Mouse (Mus musculus) MEL (cell line): ENCODE results near the gene Ereg. TPM values are rescaled to one million over a fixed set of nuclear protein-coding genes. Genes with fewer than 3 reads are reported as not detected.

Experiments used
- DNase-seq: peaks from one replicate; pipeline ENCODE4 v3.0.0; 2011; ENCODE audit warnings: low read depth, low spot score
- H3K27ac ChIP-seq: 2 replicates; pipeline ENCODE4 v1.5.1; 2012; ENCODE audit warnings: low read depth, mild to moderate bottlenecking, control low read depth, low read length, moderate library complexity; ENCODE audit not compliant: control insufficient read depth
- H3K27me3 ChIP-seq, 2 experiments: fragments of 150-350 bp in 1 of 2; sonication (generic) in 1 of 2; 2 replicates each; pipeline ENCODE4 v1.6.1; 2012; ENCODE audit warnings: low read length in 2 of 2, mild to moderate bottlenecking in 2 of 2, improper control_type of control experiment in 1 of 2, moderate library complexity in 1 of 2; ENCODE audit not compliant: insufficient read depth in 2 of 2, control insufficient read depth in 1 of 2
- H3K36me3 ChIP-seq, 2 experiments: 2 replicates each; pipeline ENCODE4 v1.6.1; 2012 to 2014; ENCODE audit warnings: low read length in 2 of 2, improper control_type of control experiment in 1 of 2, inconsistent platforms in 1 of 2, mild to moderate bottlenecking in 1 of 2; ENCODE audit not compliant: insufficient read depth in 2 of 2, control insufficient read depth in 1 of 2
- H3K4me1 ChIP-seq, 2 experiments: fragments of 150-350 bp in 1 of 2; sonication (generic) in 1 of 2; 2 replicates each; pipeline ENCODE4 v1.6.1; 2012; ENCODE audit warnings: low read length in 2 of 2, improper control_type of control experiment in 1 of 2, mild to moderate bottlenecking in 1 of 2; ENCODE audit not compliant: insufficient read depth in 2 of 2, control insufficient read depth in 1 of 2
- H3K4me3 ChIP-seq, 2 experiments: fragments of 150-350 bp in 1 of 2; sonication (generic) in 1 of 2; 2 replicates each; pipeline ENCODE4 v1.5.1; 2012; ENCODE audit warnings: low read depth in 2 of 2, low read length in 2 of 2, mild to moderate bottlenecking in 2 of 2, moderate library complexity in 2 of 2, control low read depth in 1 of 2, improper control_type of control experiment in 1 of 2; ENCODE audit not compliant: control insufficient read depth in 1 of 2, insufficient read depth in 1 of 2
- H3K79me2 ChIP-seq: 2 replicates; pipeline ENCODE4 v1.6.1; 2012; ENCODE audit warnings: mild to moderate bottlenecking, low read length, moderate library complexity; ENCODE audit not compliant: control insufficient read depth, poor library complexity, insufficient read depth
- H3K9ac ChIP-seq: 2 replicates; pipeline ENCODE4 v1.6.1; 2012; ENCODE audit warnings: low read depth, mild to moderate bottlenecking, control low read depth, low read length, moderate library complexity; ENCODE audit not compliant: control insufficient read depth, poor library complexity, severe bottlenecking
- H3K9me3 ChIP-seq: fragments of 150-350 bp; sonication (generic); replicated peaks from 2 replicates; pipeline ENCODE4 v1.6.1; 2012; ENCODE audit warnings: mild to moderate bottlenecking, low read length, improper control_type of control experiment, moderate library complexity; ENCODE audit not compliant: insufficient read depth
- CHD1 ChIP-seq: IDR thresholded peaks from 2 replicates; pipeline ENCODE4 v1.6.1; 2012; ENCODE audit warnings: low read depth, mild to moderate bottlenecking, inconsistent platforms, low read length, improper control_type of control experiment
- ELF1 ChIP-seq: IDR thresholded peaks from 2 replicates; pipeline ENCODE4 v1.6.1; 2014; ENCODE audit warnings: low read depth, mild to moderate bottlenecking, inconsistent platforms, low read length, improper control_type of control experiment, moderate library complexity
- GABPA ChIP-seq: IDR thresholded peaks from 2 replicates; pipeline ENCODE4 v1.6.1; 2012; ENCODE audit warnings: low read depth, mild to moderate bottlenecking, inconsistent platforms, low read length, improper control_type of control experiment, moderate library complexity
- JUND ChIP-seq: IDR thresholded peaks from 2 replicates; pipeline ENCODE4 v1.6.1; 2011; ENCODE audit warnings: low read depth, mild to moderate bottlenecking, improper control_type of control experiment, low read length
- KAT2A ChIP-seq: conservative IDR thresholded peaks from 2 replicates; pipeline ENCODE4 v1.6.1; 2012; ENCODE audit warnings: low read depth, low read length, improper control_type of control experiment, inconsistent platforms
- MAFK ChIP-seq: IDR thresholded peaks from 2 replicates; pipeline ENCODE4 v1.6.1; 2011; ENCODE audit warnings: low read depth, mild to moderate bottlenecking, low read length, improper control_type of control experiment, borderline replicate concordance
- MAX ChIP-seq: IDR thresholded peaks from 2 replicates; pipeline ENCODE4 v1.6.1; 2011; ENCODE audit warnings: low read length, improper control_type of control experiment
- MAZ ChIP-seq: IDR thresholded peaks from 2 replicates; pipeline ENCODE4 v1.6.1; 2012; ENCODE audit warnings: low read depth, mild to moderate bottlenecking, inconsistent platforms, low read length, improper control_type of control experiment
- MEF2A ChIP-seq: IDR thresholded peaks from 2 replicates; pipeline ENCODE4 v1.6.1; 2014; ENCODE audit warnings: low read depth, mild to moderate bottlenecking, inconsistent platforms, low read length, improper control_type of control experiment; ENCODE audit not compliant: poor library complexity, insufficient replicate concordance, severe bottlenecking; ENCODE audit errors: extremely low read depth
- MXI1 ChIP-seq: IDR thresholded peaks from 2 replicates; pipeline ENCODE4 v1.6.1; 2011; ENCODE audit warnings: mild to moderate bottlenecking, low read depth, low read length, improper control_type of control experiment
- MYC ChIP-seq: IDR thresholded peaks from 2 replicates; pipeline ENCODE4 v1.6.1; 2011; ENCODE audit warnings: low read depth, mild to moderate bottlenecking, low read length, improper control_type of control experiment, moderate library complexity
- POLR2AphosphoS2 ChIP-seq: IDR thresholded peaks from 2 replicates; pipeline ENCODE4 v1.6.1; 2011; ENCODE audit warnings: low read length, improper control_type of control experiment
- POLR2AphosphoS5 ChIP-seq: IDR thresholded peaks from 2 replicates; pipeline ENCODE4 v1.6.1; 2012; ENCODE audit warnings: low read depth, borderline replicate concordance, mild to moderate bottlenecking, inconsistent platforms, low read length, moderate library complexity, mixed read lengths
- RAD21 ChIP-seq: IDR thresholded peaks from 2 replicates; pipeline ENCODE4 v1.6.1; 2011; ENCODE audit warnings: mild to moderate bottlenecking, low read depth, low read length, improper control_type of control experiment
- TBP ChIP-seq: IDR thresholded peaks from 2 replicates; pipeline ENCODE4 v1.8.0; 2011; ENCODE audit warnings: low read depth, low read length, improper control_type of control experiment
- TCF12 ChIP-seq: IDR thresholded peaks from 2 replicates; pipeline ENCODE4 v1.6.1; 2014; ENCODE audit warnings: low read depth, mild to moderate bottlenecking, inconsistent platforms, low read length, improper control_type of control experiment, moderate library complexity
- UBTF ChIP-seq: IDR thresholded peaks from 2 replicates; pipeline ENCODE4 v1.6.1; 2012; ENCODE audit warnings: low read depth, mild to moderate bottlenecking, inconsistent platforms, low read length, improper control_type of control experiment, moderate library complexity, borderline replicate concordance; ENCODE audit not compliant: insufficient read depth
- USF1 ChIP-seq: IDR thresholded peaks from 2 replicates; pipeline ENCODE4 v1.6.1; 2014; ENCODE audit warnings: low read depth, mild to moderate bottlenecking, inconsistent platforms, low read length, improper control_type of control experiment, moderate library complexity
- USF2 ChIP-seq, 2 experiments: IDR thresholded peaks; 2 replicates each; pipeline ENCODE4 v1.6.1; 2011 to 2012; ENCODE audit warnings: improper control_type of control experiment in 2 of 2, low read length in 2 of 2, borderline replicate concordance in 1 of 2, inconsistent platforms in 1 of 2, low read depth in 1 of 2, mild to moderate bottlenecking in 1 of 2; ENCODE audit not compliant: insufficient read depth in 1 of 2
- polyA plus RNA-seq, 2 experiments: library from polyadenylated mRNA; stranded (reverse) in 1 of 2; unstranded in 1 of 2; fragments of >175 nt in 1 of 2; fragments of >200 nt in 1 of 2; gene quantifications; 2 replicates each; pipeline versions ENCODE4 v1.2.1 to v1.2.4; 2012; ENCODE audit warnings: low replicate concordance in 2 of 2, low read depth in 1 of 2; ENCODE audit not compliant: insufficient read length in 2 of 2, insufficient read depth in 1 of 2, missing spikeins in 1 of 2
- total RNA-seq: library from RNA; depleted of rRNA; stranded (reverse); fragments of 300-350 nt; gene quantifications from 2 replicates; pipeline ENCODE4 v1.2.3, GENCODE M21; 2012

Gene Ereg
- total and polyA plus RNA-seq, 3 experiments, result not detected

DNA sequence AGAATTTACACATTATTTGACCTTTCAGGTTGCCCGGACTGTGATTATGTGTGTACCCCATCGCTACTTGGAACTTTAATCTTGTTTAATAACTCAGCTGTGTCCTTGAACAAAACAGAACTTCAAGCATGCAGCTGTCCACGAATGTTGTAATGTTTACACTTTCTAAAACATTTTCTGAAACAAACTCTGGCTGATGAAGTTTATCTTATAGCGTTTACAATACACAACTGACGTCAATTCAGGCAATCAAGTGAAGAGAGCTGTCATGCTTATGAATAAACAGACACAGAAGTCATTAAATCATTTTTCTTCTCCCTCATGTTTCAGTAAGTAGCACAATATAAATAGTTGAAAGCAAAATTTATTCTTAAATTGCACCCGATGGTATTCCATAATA, 26.4 kb upstream of the Ereg start:
- H3K4me3 ChIP-seq, result no peak overlapping the region
- H3K36me3 ChIP-seq, result no peaks in the 10 kb centered on the region
- H3K27me3 ChIP-seq, result peaks cover 0 to 2% of the 10 kb centered on the region in 2 experiments; a peak in 2 of 4 replicates
- TF ChIP-seq POLR2AphosphoS2, result no peak
- TF ChIP-seq USF1, result no peak
- TF ChIP-seq TBP, result no peak
- TF ChIP-seq KAT2A, result no peak
- no peak for TF ChIP-seq JUND
- TF ChIP-seq MXI1, result no peak
- no peak for TF ChIP-seq ELF1
- TF ChIP-seq POLR2AphosphoS5, result no peak
- TF ChIP-seq CHD1, result no peak
- TF ChIP-seq MAZ, result no peak
- TF ChIP-seq GABPA, result no peak
- no peak for TF ChIP-seq TCF12
- TF ChIP-seq RAD21, result no peak
- TF ChIP-seq MAFK, result no peak
- no peak for TF ChIP-seq USF2 (IDR thresholded peaks at IDR 0.05; ENCODE audit: borderline replicate concordance in 1 of 2, insufficient read depth in 1 of 2, low read depth in 1 of 2, low read length in 2 of 2)
- no peak for TF ChIP-seq MAX
- TF ChIP-seq MEF2A, result no peak
- TF ChIP-seq MYC, result no peak
- TF ChIP-seq, all 39 proteins: peak for 0
- H3K4me1 ChIP-seq, result no peaks in the 10 kb centered on the region
- no peak overlapping the region for H3K27ac ChIP-seq
- H3K79me2 ChIP-seq, result no peaks in the 10 kb centered on the region
- no peak for DNase-seq
- H3K9ac ChIP-seq, result no peak overlapping the region
- no peaks in the 10 kb centered on the region for H3K9me3 ChIP-seq

- no peak for TF ChIP-seq UBTF
- TF ChIP-seq, all 39 proteins: peak for 0
- peaks cover 0 to 2% of the 10 kb centered on the region in 2 experiments; a peak in 2 of 4 replicates for H3K27me3 ChIP-seq
- no peaks in the 10 kb centered on the region for H3K79me2 ChIP-seq
- no peak overlapping the region for H3K4me3 ChIP-seq
- no peaks in the 10 kb centered on the region for H3K4me1 ChIP-seq
- no peak overlapping the region for H3K27ac ChIP-seq
- no peak overlapping the region for H3K9ac ChIP-seq
- H3K36me3 ChIP-seq, result no peaks in the 10 kb centered on the region
- DNase-seq, result no peak
- no peaks in the 10 kb centered on the region for H3K9me3 ChIP-seq
Observed at GRCm38 (mm10) chr5:91048397-91048796, 26.0 kb upstream of the Ereg start.
